Mouse (Mus musculus) fat pad, adult 2 months (tissue): Measurements from ENCODE around the gene Slc25a21.
"Not testable (repeated sequence)": the region's sequence is repeated elsewhere in the genome, so short reads cannot be mapped to it uniquely, and the experiment has no call there.

ENCODE experiments used
- DNase-seq: peaks from one replicate; pipeline ENCODE4 v3.0.0-alpha.2; 2011; ENCODE audit warnings: low read depth, low spot score; ENCODE audit errors: extremely low read depth

Gene Slc25a21

GRCm38 (mm10) chr12:57197363-57198026, at the start of gene Slc25a21:
TSS of gene Slc25a21 (minus strand) at chr12:57197472.
- no peak for DNase-seq

DNA sequence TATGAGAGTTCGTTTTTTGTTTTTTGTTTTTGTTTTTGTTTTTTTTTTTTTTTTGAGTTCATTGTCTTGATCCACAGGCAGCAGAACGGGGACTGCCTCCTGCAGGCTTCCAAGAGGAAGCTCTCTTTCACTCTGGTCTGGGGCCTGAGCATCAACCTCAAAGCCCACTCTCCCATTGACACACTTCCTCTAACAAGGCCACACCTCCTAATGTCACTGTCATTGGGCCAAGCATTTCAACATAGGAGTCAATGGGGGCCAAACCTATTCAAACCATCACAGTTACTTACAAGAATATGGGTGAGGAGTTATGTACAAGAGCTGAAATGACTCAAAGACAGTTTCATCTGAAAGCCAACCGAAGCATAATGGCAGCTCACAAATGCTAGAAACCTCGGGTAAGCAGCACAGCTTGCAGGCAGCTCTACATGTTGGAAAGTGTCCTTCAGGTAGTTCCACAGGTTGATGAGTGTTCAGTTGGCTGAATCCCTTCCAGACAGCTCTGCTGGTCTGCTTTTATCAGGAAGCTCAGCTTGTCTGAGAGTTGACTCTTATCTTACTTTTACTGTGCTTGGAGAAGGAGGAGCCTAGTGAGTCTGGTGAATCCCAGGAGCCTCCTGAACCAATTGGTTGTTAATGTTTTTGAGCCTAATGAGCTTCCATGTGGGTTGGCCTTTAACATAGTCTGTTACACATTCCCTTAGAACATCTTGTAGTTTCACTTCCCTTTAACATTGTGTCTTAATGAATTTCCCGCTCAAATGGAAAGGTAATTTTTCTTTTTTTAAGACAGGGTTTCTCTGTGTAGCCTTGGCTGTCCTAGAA, 46.6 kb upstream of the Slc25a21 start:
- DNase-seq = no peak

GRCm38 (mm10) chr12:57233386-57233785, 36.1 kb upstream of the Slc25a21 start:
- no peak for DNase-seq

DNA sequence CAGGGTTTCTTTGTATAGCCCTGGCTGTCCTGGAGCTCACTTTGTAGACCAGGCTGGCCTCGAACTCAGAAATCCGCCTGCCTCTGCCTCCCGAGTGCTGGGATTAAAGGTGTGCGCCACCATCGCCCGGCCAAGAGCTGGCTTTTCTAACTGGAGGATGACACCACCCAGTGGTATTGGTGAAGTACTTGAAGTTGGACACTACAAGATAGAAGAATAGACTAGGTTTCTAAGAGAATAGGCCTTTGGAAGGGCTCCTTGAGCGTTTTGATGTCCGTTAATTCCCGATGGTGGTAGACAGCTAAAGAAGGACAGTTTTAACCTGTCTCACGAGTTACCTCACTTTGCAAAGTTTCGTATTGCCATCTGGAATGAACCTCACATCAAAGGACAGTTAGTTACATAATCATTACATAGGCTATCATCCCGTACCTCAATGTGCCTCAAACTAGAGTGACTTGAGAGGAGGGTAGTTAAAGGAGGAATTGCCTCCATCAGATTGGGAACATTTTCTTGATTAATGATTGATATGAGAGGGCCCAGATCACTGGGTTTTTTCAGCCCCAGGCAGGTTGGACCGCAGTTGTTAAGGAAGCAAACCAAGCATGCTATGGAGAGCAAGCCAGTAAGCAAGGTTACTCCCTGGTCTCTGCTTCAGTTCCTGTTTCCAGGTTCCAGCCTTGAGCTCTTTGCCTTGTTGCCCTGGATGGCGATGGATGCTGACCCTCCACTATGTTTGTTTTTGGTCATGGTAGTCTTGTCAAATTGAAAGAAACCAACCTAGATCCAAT, 34.0 kb upstream of the Slc25a21 start:
- no peak for DNase-seq

DNA sequence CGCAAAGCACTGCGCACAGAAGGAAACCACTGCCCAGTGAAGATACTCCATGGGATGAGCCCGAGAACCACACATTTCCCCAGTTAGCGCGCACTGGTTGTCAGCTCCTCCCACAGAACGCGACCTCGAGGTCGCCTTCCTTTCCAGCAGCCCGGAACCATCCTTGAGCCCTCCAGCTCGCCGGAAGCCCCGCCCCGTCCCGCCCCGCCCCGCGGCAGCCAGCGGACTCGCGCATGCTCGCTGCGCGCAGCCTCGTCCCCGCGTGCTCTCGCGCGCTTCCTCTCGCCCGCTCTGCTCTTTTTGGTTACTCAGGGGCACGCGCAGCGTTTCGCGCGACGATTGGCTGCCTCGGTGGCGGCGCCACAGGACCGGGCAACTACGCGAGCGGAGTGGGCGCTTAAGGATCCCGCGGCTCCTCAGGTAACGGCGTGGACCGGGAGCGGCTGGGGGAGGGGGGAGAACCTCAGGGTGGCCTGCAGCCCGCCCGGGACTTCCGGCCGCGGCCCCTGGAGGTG, 33.0 kb upstream of the Slc25a21 start, which contains the start of the genes Prps1l3 and Mipol1:
Gene Prps1l3, plus strand, starts transcription at position 221 of the 515 bp plus-strand sequence.
Gene Mipol1, plus strand, starts transcription at position 236 of the 515 bp plus-strand sequence.
- DNase-seq = no peak

DNA sequence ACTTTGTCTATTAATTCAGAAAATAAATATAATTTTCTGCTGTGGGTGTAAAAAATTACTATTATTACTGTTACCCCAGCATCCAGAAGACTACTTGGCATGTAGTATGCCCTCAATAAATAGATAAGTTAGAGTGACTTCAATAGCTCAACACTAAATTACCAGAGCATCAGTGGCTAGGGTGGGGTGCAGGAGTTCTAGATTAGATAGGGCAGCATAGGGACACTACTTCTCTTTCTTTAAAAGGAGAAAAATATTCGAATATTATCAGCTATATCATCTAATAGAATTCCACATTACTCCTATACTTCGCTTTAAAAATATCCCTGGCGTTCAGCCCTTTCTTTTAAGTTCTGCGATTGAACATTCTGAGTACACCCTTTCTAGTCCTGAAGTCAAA, 32.4 kb upstream of the Slc25a21 start:
- no peak for DNase-seq

GRCm38 (mm10) chr12:57227776-57228175, 30.5 kb upstream of the Slc25a21 start:
- DNase-seq = no peak

GRCm38 (mm10) chr12:57226411-57226810, 29.1 kb upstream of the Slc25a21 start:
- no peak for DNase-seq

DNA sequence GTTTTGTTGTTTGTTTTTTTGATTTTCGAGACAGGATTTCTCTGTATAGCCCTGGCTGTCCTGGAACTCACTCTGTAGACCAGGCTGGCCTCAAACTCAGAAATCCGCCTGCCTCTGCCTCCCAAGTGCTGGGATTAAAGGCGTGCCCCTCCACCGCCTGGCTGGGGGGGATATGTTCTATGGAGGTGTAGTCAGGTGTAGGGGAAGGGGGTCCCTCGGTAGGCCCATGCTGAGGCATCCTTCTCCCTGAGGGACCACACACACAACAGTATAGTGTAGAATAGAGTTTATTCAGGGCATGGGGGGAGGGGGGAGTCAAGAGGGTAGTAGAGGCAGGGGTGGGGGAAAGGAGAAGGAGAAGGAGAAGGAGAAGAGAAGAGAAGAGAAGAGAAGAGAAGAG, 15.2 kb upstream of the Slc25a21 start:
- not testable (repeated sequence) for DNase-seq

- DNase-seq = no peak
These were observed 14.4 kb upstream of the Slc25a21 start for GRCm38 (mm10) chr12:57211353-57212311.

- DNase-seq = no peak
These were observed 7.1 kb upstream of the Slc25a21 start for GRCm38 (mm10) chr12:57204276-57204851.

- no peak for DNase-seq
These were observed 4.6 kb upstream of the Slc25a21 start for GRCm38 (mm10) chr12:57201901-57202300.

GRCm38 (mm10) chr12:57199427-57199826, 2.2 kb upstream of the Slc25a21 start:
- DNase-seq = no peak

DNA sequence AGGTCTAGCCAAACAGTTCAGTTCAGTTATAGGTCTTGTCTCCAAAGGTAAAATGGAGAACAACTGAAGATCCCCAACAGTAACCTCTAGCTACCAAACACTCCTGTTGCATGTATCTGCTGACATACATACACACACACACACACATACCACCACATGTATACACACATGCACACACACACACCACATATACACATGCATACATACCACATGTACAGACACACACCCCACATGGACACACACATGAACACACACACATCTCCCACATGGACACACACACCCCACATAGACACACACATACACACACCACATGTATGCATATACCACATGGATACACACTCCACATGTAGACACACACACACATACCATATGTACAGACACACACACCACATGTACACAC, 997 bp upstream of the Slc25a21 start:
- no peak for DNase-seq

GRCm38 (mm10) chr12:57196608-57197362, 487 bp downstream of the Slc25a21 start:
- no peak for DNase-seq

- no peak for DNase-seq
These were observed 1.0 kb downstream of the Slc25a21 start for GRCm38 (mm10) chr12:57196286-57196607.

DNA sequence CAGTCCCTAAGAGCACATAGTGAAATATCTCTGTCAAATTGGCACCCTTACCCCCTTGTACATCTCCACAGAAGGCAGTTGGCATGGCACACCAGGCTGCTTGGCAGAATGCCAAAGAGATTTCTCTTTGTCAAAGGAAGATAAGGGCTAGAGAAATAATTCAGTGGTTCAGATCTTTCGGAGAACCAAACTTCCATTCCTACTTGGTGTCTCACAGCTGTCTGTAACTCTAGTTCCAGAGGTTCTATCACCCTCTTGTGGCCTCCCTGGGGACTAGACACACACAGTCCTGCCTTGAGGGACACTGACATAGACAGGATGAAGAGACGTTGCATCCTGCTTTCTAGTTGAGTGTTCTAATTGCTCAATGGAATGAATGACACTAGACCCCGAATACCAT, 2.7 kb downstream of the Slc25a21 start:
- no peak for DNase-seq

DNA sequence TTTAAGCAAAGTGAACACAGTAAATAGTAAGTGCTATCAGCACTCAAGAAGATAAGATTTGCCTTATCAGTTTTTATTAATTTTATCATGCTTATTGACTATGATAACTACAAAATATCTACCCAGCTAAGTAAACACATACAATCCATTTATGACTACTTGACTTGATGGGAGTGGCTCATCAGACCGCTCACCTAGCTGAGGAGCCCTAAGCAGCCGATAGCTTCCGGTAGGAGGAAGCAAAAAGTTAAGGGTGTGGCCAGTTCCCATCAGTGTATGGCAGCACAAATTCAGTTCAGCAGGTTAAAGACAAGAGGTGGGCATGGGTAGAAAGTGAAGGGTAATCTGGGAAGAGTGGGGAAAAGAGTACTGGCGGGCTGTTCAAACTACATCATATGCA, 10.2 kb downstream of the Slc25a21 start:
- no peak for DNase-seq

DNA sequence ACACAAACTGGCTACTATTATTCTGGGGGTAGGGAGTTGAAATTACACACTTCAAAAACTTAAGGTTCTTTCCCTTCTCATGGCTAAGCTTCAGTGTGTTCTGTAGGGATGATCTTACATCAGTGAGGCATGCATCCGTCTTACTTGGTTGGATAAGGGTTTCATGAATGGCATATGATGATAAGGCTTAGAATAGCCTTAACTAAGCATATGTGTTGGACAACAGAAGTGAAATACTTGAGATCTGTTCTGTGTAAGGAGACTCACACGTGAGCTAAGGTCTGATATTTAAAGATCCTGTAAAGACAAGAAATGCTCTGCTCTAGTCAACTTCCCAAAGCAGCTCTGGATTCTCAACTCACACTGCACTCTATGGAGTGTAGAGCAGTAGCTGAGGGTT, 11.1 kb downstream of the Slc25a21 start:
- no peak for DNase-seq
